Mouse (Mus musculus): ENCODE results near the gene Mrps2.

DNA sequence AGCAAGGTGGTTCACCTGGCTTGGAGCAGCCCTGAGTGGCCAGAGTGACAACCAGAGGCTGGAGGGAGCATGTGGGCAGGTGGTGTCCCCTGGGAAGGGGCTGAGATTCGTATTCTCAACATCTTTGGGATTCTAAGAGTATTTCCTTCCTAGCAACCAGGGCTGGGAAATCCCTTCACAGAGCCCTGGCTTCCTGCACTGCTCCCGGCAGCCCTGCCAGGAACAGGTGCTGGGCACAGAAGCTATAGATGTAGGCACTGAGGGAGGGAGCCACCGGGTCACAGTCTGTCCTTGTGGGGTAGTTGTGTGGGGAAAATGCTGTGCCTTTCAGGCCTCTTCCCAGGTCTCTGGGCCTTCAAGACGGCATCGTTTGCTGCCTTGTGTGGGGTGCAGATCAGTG lies 52.7 kb downstream of the Mrps2 start:
- no peak for TF ChIP-seq CTCF (IDR thresholded peaks at IDR 0.05; ENCODE audit: extremely low read depth, insufficient read depth, low read length)
- no peak for TF ChIP-seq POLR2A (IDR thresholded peaks at IDR 0.05; ENCODE audit: extremely low read depth, insufficient read depth, low read length)
